Mouse (Mus musculus) forebrain, embryonic 12.5 days (tissue): ENCODE data around the gene Inpp5a. TPM values are rescaled to one million over a fixed set of nuclear protein-coding genes. Genes with fewer than 3 reads are reported as not detected.

ENCODE experiments used
- ATAC-seq: fragments of 200-750 bp; cut with Nextera tagmentation; 2 replicates; pipeline ENCODE4 v1.8.0; 2017; ENCODE audit warnings: moderate TSS enrichment; ENCODE audit not compliant: low FRiP score
- H3K27ac ChIP-seq: fragments of 300-500 bp; sonication (generic); 2 replicates; pipeline ENCODE4 v1.5.1; 2016; ENCODE audit warnings: mild to moderate bottlenecking
- H3K27me3 ChIP-seq: fragments of 300-500 bp; sonication (generic); 2 replicates; pipeline ENCODE4 v1.6.1; 2016; ENCODE audit warnings: mild to moderate bottlenecking
- H3K36me3 ChIP-seq: fragments of 300-500 bp; sonication (generic); replicated peaks from 2 replicates; pipeline ENCODE4 v1.6.1; 2016; ENCODE audit warnings: mild to moderate bottlenecking
- H3K4me1 ChIP-seq: fragments of 300-500 bp; sonication (generic); 2 replicates; pipeline ENCODE4 v1.6.1; 2016
- H3K4me2 ChIP-seq: fragments of 300-500 bp; sonication (generic); 2 replicates; pipeline ENCODE4 v1.6.1; 2016; ENCODE audit warnings: mild to moderate bottlenecking, moderate library complexity
- H3K4me3 ChIP-seq: fragments of 300-500 bp; sonication (generic); replicated peaks from 2 replicates; pipeline ENCODE4 v1.5.1; 2016; ENCODE audit warnings: mild to moderate bottlenecking
- H3K9ac ChIP-seq: fragments of 300-500 bp; sonication (generic); 2 replicates; pipeline ENCODE4 v1.6.1; 2016; ENCODE audit warnings: mild to moderate bottlenecking
- H3K9me3 ChIP-seq: fragments of 300-500 bp; sonication (generic); 2 replicates; pipeline ENCODE4 v1.6.1; 2016
- WGBS: fragments of 180-500 bp; shearing (Covaris S2); methylation state at CpG from one replicate; pipeline ENCODE4 v1.1.7; 2016; 5-methylcytosine and 5-hydroxymethylcytosine counted together
- polyA plus RNA-seq: library from polyadenylated mRNA; unstranded; fragments of >200 nt; fragmentation: Nextera tagmentation; extraction: Ambion mirVana; gene quantifications from 2 replicates; pipeline ENCODE4 v1.2.1, GENCODE M21; 2016

Inpp5a gene
- polyA plus RNA-seq, 1 experiment from 2014 or later = 17.3 TPM

GRCm38 (mm10) chr7:139380225-139380624 is 8.7 kb upstream of the Inpp5a start:
- H3K27me3 ChIP-seq = no peaks in the 10 kb centered on the region
- no peak overlapping the region for H3K4me2 ChIP-seq
- no peaks in the 10 kb centered on the region for H3K4me1 ChIP-seq
- ATAC-seq = no peak
- WGBS = 79% methylated on average over 4 of the region's 4 CpGs
- H3K9me3 ChIP-seq = no peaks in the 10 kb centered on the region
- no peak overlapping the region for H3K9ac ChIP-seq
- H3K36me3 ChIP-seq = no peaks in the 10 kb centered on the region
- no peak overlapping the region for H3K27ac ChIP-seq
- H3K4me3 ChIP-seq = no peak overlapping the region

DNA sequence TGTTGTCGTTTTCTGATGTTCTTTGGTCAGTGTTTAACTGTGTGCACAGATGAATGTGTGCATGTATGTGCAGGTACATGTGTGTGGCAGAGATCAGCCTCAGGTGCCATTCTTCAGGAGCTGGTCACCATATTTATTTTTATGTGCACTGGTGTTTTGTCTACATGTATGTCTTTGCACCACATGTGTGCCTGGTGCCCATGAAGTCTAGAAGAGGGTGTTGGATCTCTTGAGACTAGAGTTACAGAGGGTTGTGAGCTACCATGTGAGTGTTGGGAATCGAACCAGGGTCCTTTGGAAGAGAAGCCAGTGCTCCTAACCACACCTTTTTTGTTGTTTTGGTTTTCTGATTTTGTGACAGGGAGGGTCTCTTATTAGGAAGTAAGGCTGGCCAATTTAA is 7.0 kb upstream of the Inpp5a start:
- no peak overlapping the region for H3K27ac ChIP-seq
- no peak overlapping the region for H3K4me2 ChIP-seq
- no peak for ATAC-seq
- H3K4me3 ChIP-seq = no peak overlapping the region
- H3K36me3 ChIP-seq = no peaks in the 10 kb centered on the region
- H3K9me3 ChIP-seq = no peaks in the 10 kb centered on the region
- H3K4me1 ChIP-seq = no peaks in the 10 kb centered on the region
- no peaks in the 10 kb centered on the region for H3K27me3 ChIP-seq
- no peak overlapping the region for H3K9ac ChIP-seq
- 76% methylated on average over 2 of the region's 2 CpGs for WGBS

DNA sequence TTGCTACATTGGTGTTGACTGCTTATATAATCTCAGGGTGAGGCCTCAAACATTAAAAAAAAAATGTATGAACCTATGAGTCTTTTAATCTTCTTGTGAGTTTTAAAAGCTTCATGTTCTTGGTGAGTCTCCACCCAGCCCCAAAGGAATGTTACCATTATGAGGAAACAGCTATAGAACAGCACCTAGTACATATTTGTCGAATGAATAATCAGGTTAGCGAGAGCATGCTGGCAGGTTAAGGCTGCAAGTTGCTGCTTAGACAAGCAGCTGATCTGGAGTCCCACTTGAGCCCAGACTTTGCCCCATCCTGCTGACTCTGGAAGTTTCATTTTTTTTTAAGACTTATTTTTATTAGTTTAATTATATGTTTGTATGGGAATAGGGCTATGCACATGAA is 6.1 kb upstream of the Inpp5a start:
- Histone ChIP-seq H3K4me3 (no peak overlapping the region), H3K27me3 (no peaks in the 10 kb centered on the region), H3K4me2 (no peak overlapping the region), H3K9me3 (no peaks in the 10 kb centered on the region), H3K36me3 (no peaks in the 10 kb centered on the region), H3K9ac (no peak overlapping the region), H3K27ac (no peak overlapping the region), H3K4me1 (peaks cover under 1% of the 10 kb centered on the region; the same call in 1 of the 2 replicates)
- no peak for ATAC-seq
- WGBS = 89% methylated on average over 2 of the region's 2 CpGs

GRCm38 (mm10) chr7:139384500-139384899 is 4.4 kb upstream of the Inpp5a start:
- Histone ChIP-seq H3K27ac (no peak overlapping the region), H3K36me3 (no peaks in the 10 kb centered on the region), H3K4me3 (no peak overlapping the region), H3K4me1 (peaks cover 5% of the 10 kb centered on the region), H3K9me3 (no peaks in the 10 kb centered on the region), H3K9ac (no peak overlapping the region), H3K4me2 (no peak overlapping the region), H3K27me3 (no peaks in the 10 kb centered on the region)
- 91% methylated on average over 1 of the region's 1 CpGs for WGBS
- ATAC-seq = no peak

- no peak overlapping the region for H3K4me2 ChIP-seq
- no peaks in the 10 kb centered on the region for H3K36me3 ChIP-seq
- peaks cover 10% of the 10 kb centered on the region for H3K4me1 ChIP-seq
- no peak overlapping the region for H3K4me3 ChIP-seq
- 96% methylated on average over 2 of the region's 2 CpGs for WGBS
- no peaks in the 10 kb centered on the region for H3K27me3 ChIP-seq
- H3K9me3 ChIP-seq = no peaks in the 10 kb centered on the region
- no peak for ATAC-seq
- no peak overlapping the region for H3K27ac ChIP-seq
- H3K9ac ChIP-seq = no peak overlapping the region
Observed at GRCm38 (mm10) chr7:139384916-139385530, 3.9 kb upstream of the Inpp5a start.

GRCm38 (mm10) chr7:139386933-139387690 is 1.8 kb upstream of the Inpp5a start:
- 83% methylated on average over 9 of the region's 9 CpGs for whole genome bisulfite sequencing

DNA sequence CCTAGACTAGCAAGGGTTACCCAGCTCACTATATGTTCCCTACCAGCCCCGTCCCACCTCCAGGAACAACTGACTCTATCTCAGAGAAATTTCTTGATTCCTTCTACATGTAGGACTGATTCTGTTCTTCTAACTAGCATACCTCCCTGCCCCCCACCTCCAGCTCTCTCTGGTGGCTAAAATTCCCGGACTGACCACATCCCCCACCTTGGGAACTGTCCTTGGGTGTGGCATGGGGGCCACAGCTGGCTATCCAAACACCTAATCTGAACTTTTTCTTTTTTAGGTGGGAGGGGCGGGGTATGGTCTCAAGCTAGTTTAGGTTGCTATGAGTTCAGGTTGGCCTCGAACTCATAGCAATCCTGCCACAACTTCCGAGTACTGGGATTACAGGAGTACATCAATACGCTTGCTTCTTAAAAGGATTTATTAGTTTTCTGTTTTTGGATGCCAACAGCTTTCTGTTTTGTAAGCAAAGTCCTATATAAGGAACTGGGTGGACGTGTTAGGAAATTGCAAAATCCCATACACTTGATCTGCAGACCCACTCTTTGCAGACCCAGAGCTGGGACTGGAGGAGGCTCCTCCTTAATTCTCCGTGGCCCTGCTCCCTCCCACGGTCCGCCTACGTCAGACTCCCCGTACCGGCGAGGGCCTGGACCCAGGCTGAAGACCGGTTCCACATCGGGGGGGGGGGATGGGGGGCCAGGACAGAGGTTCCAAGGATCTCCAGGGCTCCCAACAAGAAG is 814 bp upstream of the Inpp5a start:
- ATAC-seq = no peak
- Histone ChIP-seq H3K4me2 (peak overlapping the region; percentile 45), H3K4me1 (peaks cover 23% of the 10 kb centered on the region), H3K4me3 (peak overlapping the region; percentile 87), H3K27ac (peak overlapping the region; percentile 74), H3K9ac (peak overlapping the region; percentile 58), H3K27me3 (no peaks in the 10 kb centered on the region), H3K9me3 (no peaks in the 10 kb centered on the region), H3K36me3 (no peaks in the 10 kb centered on the region)
- 20% methylated on average over 16 of the region's 16 CpGs for WGBS

More at GRCm38 (mm10) chr7:139386933-139387690, 1.8 kb upstream of the Inpp5a start:
- no peak for ATAC-seq
- Histone ChIP-seq H3K36me3 (no peaks in the 10 kb centered on the region), H3K9ac (no peak overlapping the region), H3K9me3 (no peaks in the 10 kb centered on the region), H3K4me1 (peaks cover 21% of the 10 kb centered on the region), H3K27ac (no peak overlapping the region), H3K27me3 (no peaks in the 10 kb centered on the region), H3K4me2 (no peak overlapping the region), H3K4me3 (no peak overlapping the region)

- peak overlapping the region; percentile 92 for H3K9ac ChIP-seq
- H3K27ac ChIP-seq = peak overlapping the region; percentile 50; the same call in 1 of the 2 replicates
- under 1% methylated on average over 33 of the region's 53 CpGs for WGBS
Observed at GRCm38 (mm10) chr7:139389213-139389761, 378 bp downstream of the Inpp5a start.

DNA sequence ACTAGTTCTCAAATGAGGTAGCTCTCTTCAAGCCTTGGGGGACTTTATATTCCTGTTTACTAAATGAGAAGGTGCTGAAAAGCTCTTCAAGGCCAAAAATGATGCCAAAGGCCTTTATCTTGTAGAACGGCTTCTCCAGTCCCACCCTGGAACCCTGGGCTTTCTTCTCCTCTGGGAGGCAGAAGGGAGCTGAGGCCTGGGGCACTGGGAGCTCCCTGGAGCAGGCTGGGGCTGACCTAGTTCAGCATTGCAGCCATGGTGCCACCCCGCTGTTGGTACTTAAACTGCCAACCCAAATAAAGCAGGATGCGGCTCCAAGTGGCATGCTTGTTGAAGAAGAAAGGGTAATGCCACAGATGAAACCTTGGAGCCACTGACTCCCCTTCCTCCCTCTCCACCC is 1.5 kb downstream of the Inpp5a start:
- peaks cover 23% of the 10 kb centered on the region for H3K4me1 ChIP-seq
- no peak overlapping the region for H3K4me3 ChIP-seq
- WGBS = 90% methylated on average over 3 of the region's 3 CpGs
- H3K27me3 ChIP-seq = no peaks in the 10 kb centered on the region
- peak overlapping the region; percentile 33; the same call in 1 of the 2 replicates for H3K9ac ChIP-seq
- no peaks in the 10 kb centered on the region for H3K9me3 ChIP-seq
- H3K4me2 ChIP-seq = peak overlapping the region; percentile 74
- no peak overlapping the region for H3K27ac ChIP-seq
- H3K36me3 ChIP-seq = no peaks in the 10 kb centered on the region
- ATAC-seq = no peak

More at GRCm38 (mm10) chr7:139389213-139389761, 378 bp downstream of the Inpp5a start:
- peak overlapping the region; percentile 74 for H3K4me2 ChIP-seq
- no peaks in the 10 kb centered on the region for H3K27me3 ChIP-seq
- no peaks in the 10 kb centered on the region for H3K36me3 ChIP-seq
- peak; percentile 68 for ATAC-seq
- no peaks in the 10 kb centered on the region for H3K9me3 ChIP-seq
- H3K4me3 ChIP-seq = peak overlapping the region; percentile 87
- peaks cover 23% of the 10 kb centered on the region for H3K4me1 ChIP-seq

GRCm38 (mm10) chr7:139390926-139391325 is 2.0 kb downstream of the Inpp5a start:
- no peaks in the 10 kb centered on the region for H3K9me3 ChIP-seq
- H3K36me3 ChIP-seq = no peaks in the 10 kb centered on the region
- H3K4me3 ChIP-seq = no peak overlapping the region
- H3K4me2 ChIP-seq = no peak overlapping the region
- H3K27me3 ChIP-seq = no peaks in the 10 kb centered on the region
- H3K4me1 ChIP-seq = peaks cover 23% of the 10 kb centered on the region
- 0 out of 2 replicates have a peak overlapping the region, but pooled peaks have one; percentile 33 for H3K9ac ChIP-seq
- no peak overlapping the region for H3K27ac ChIP-seq
- no peak for ATAC-seq
- 87% methylated on average over 9 of the region's 9 CpGs for WGBS

DNA sequence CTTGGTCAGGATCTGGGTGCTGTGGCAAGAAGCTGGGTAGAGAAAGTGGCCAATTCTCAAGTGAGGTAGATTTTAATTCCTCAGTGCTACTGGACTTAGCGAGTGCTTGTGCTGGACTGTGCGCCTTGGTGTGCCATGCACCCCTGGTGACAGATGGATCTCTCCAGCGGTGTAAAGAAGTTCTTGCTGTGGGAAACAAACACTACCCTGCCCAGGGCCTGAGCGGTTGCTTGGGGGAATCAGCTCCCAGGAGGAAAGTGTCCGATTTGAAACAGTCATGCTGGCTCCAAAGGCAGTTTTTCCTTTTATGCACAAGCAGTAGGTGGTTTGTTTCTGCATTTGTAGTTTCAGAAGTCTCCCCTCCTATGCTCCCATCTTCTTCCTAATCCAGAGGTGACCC is 2.8 kb downstream of the Inpp5a start:
- 84% methylated on average over 5 of the region's 5 CpGs for WGBS
- Histone ChIP-seq H3K9ac (no peak overlapping the region), H3K4me3 (no peak overlapping the region), H3K9me3 (no peaks in the 10 kb centered on the region), H3K4me2 (no peak overlapping the region), H3K27ac (no peak overlapping the region), H3K4me1 (peaks cover 23% of the 10 kb centered on the region), H3K27me3 (no peaks in the 10 kb centered on the region), H3K36me3 (no peaks in the 10 kb centered on the region)
- no peak for ATAC-seq

- H3K4me1 ChIP-seq = peaks cover 23% of the 10 kb centered on the region
- ATAC-seq = no peak
- no peak overlapping the region for H3K27ac ChIP-seq
- H3K9me3 ChIP-seq = no peaks in the 10 kb centered on the region
- H3K36me3 ChIP-seq = no peaks in the 10 kb centered on the region
- no peaks in the 10 kb centered on the region for H3K27me3 ChIP-seq
- H3K9ac ChIP-seq = no peak overlapping the region
- H3K4me2 ChIP-seq = no peak overlapping the region
- 83% methylated on average over 2 of the region's 2 CpGs for whole genome bisulfite sequencing
- no peak overlapping the region for H3K4me3 ChIP-seq
Observed at GRCm38 (mm10) chr7:139392106-139392505, 3.2 kb downstream of the Inpp5a start.
